In genomic region chr4:106688636-106689296, GRCm38 (mm10) we compare ENCODE assay signal across 22 mouse cellular contexts. TPM values are rescaled to one million over a fixed set of nuclear protein-coding genes. Genes with fewer than 3 reads are reported as not detected.
DNase-seq lines count a peak whose midpoint lies in the region; ATAC-seq lines count a peak whose summit lies in the region.
"Had no signal": no experiment of that assay in that cellular context is flagged by ENCODE, and none has a peak within 500 bp of the region (broad histone marks: within the 10 kb centered on the region; RNA-seq: fewer than 3 reads in every experiment).

No protein-coding gene starts in this region.

- H3K4me2 ChIP-seq in heart, embryonic 15.5 days = no peak overlapping the region
- no peak overlapping the region for H3K4me2 ChIP-seq in intestine, embryonic 15.5 days (replicated peaks)
- no peak overlapping the region for H3K4me2 ChIP-seq in liver, embryonic 15.5 days
- no peak overlapping the region for H3K4me2 ChIP-seq in forebrain, embryonic 11.5 days (ENCODE audit: low read depth, low read length, severe bottlenecking)
- H3K4me2 ChIP-seq: forebrain, embryonic 13.5 days; lung, embryonic 15.5 days had no signal

- no peak overlapping the region for H3K4me3 ChIP-seq in heart, embryonic 15.5 days
- no peak overlapping the region for H3K4me3 ChIP-seq in intestine, embryonic 15.5 days (replicated peaks)
- H3K4me3 ChIP-seq in liver, embryonic 15.5 days (replicated peaks) = no peak overlapping the region
- no peak overlapping the region for H3K4me3 ChIP-seq in forebrain, embryonic 11.5 days (ENCODE audit: low read depth, low read length)
- H3K4me3 ChIP-seq: forebrain, embryonic 13.5 days; lung, embryonic 15.5 days had no signal

- no peaks in the 10 kb centered on the region for H3K4me1 ChIP-seq in heart, embryonic 15.5 days (replicated peaks)
- 0 out of 2 replicates have a peak, but pooled peaks cover 5% of the 10 kb centered on the region for H3K4me1 ChIP-seq in intestine, embryonic 15.5 days (replicated peaks)
- H3K4me1 ChIP-seq in liver, embryonic 15.5 days (replicated peaks) = peaks cover 12% of the 10 kb centered on the region
- no peaks in the 10 kb centered on the region for H3K4me1 ChIP-seq in forebrain, embryonic 11.5 days (replicated peaks; ENCODE audit: control insufficient read depth, insufficient read depth, low read length)
- H3K4me1 ChIP-seq: forebrain, embryonic 13.5 days; lung, embryonic 15.5 days had no signal

- no peak for DNase-seq in heart, postnatal 36 days
- DNase-seq in c-Kit-positive CD71-positive TER-119-positive erythroid progenitor cells, embryonic 14.5 days (ENCODE audit: low spot score) = no peak
- DNase-seq in forebrain, embryonic 11.5 days (ENCODE audit: low spot score) = no peak
- no peak for DNase-seq in gastrocnemius, adult 8-10 months (ENCODE audit: low spot score in 2 of 2)
- DNase-seq: adrenal gland, adult 2 months; cerebellum, adult 2 months; kidney, postnatal 36 days; left cerebral cortex, postnatal 4 days; right cerebral cortex, postnatal 25 days; thymus, postnatal 36 days had no signal

- no peak overlapping the region for H3K9ac ChIP-seq in heart, embryonic 15.5 days
- H3K9ac ChIP-seq in intestine, embryonic 15.5 days = no peak overlapping the region
- no peak overlapping the region for H3K9ac ChIP-seq in liver, embryonic 15.5 days
- no peak overlapping the region for H3K9ac ChIP-seq in forebrain, embryonic 11.5 days (ENCODE audit: low read length)
- H3K9ac ChIP-seq: forebrain, embryonic 13.5 days; lung, embryonic 15.5 days had no signal

- H3K36me3 ChIP-seq in heart, embryonic 15.5 days = no peaks in the 10 kb centered on the region
- no peaks in the 10 kb centered on the region for H3K36me3 ChIP-seq in intestine, embryonic 15.5 days
- H3K36me3 ChIP-seq in liver, embryonic 15.5 days (replicated peaks) = no peaks in the 10 kb centered on the region
- H3K36me3 ChIP-seq in forebrain, embryonic 11.5 days (ENCODE audit: control insufficient read depth, insufficient read depth, low read length) = no peaks in the 10 kb centered on the region
- H3K36me3 ChIP-seq: G1E; lung, embryonic 15.5 days had no signal

- peak overlapping the region; percentile 46 for H3K27ac ChIP-seq in heart, embryonic 15.5 days
- 0 out of 2 replicates have a peak overlapping the region, but pooled peaks have one; percentile 7 for H3K27ac ChIP-seq in intestine, embryonic 15.5 days
- 0 out of 2 replicates have a peak overlapping the region, but pooled peaks have one; percentile 3 for H3K27ac ChIP-seq in liver, embryonic 15.5 days (replicated peaks)
- no peak overlapping the region for H3K27ac ChIP-seq in forebrain, embryonic 11.5 days (ENCODE audit: low read depth, low read length)
- H3K27ac ChIP-seq: forebrain, embryonic 13.5 days; lung, embryonic 15.5 days had no signal

- H3K27me3 ChIP-seq in heart, embryonic 15.5 days = no peaks in the 10 kb centered on the region
- no peaks in the 10 kb centered on the region for H3K27me3 ChIP-seq in intestine, embryonic 15.5 days (replicated peaks)
- H3K27me3 ChIP-seq in liver, embryonic 15.5 days = peaks cover 18% of the 10 kb centered on the region
- no peaks in the 10 kb centered on the region for H3K27me3 ChIP-seq in forebrain, embryonic 11.5 days (ENCODE audit: control insufficient read depth, insufficient read depth, low read length)
- H3K27me3 ChIP-seq: lung, embryonic 15.5 days had no signal

- ATAC-seq in heart, embryonic 15.5 days (replicated peaks; ENCODE audit: insufficient number of reproducible peaks, insufficient read depth, low FRiP score, low read depth) = peak; percentile 77
- 0 out of 2 replicates have a peak, but pooled peaks have one; percentile 18 for ATAC-seq in common myeloid progenitor, adult 5-6 weeks (replicated peaks; ENCODE audit: low read depth, poor library complexity, severe bottlenecking)
- peak; percentile 90 for ATAC-seq in intestine, embryonic 15.5 days
- peak; percentile 72 for ATAC-seq in liver, embryonic 15.5 days (ENCODE audit: insufficient read depth)
- ATAC-seq in forebrain, embryonic 11.5 days (replicated peaks; ENCODE audit: low FRiP score) = no peak
- ATAC-seq: forebrain, embryonic 13.5 days; hindbrain, embryonic 16.5 days; midbrain, embryonic 16.5 days had no signal

- no peaks in the 10 kb centered on the region for H3K9me3 ChIP-seq in heart, embryonic 15.5 days (replicated peaks)
- no peaks in the 10 kb centered on the region for H3K9me3 ChIP-seq in intestine, embryonic 15.5 days
- no peaks in the 10 kb centered on the region for H3K9me3 ChIP-seq in liver, embryonic 15.5 days (replicated peaks)
- H3K9me3 ChIP-seq in forebrain, embryonic 11.5 days (ENCODE audit: control insufficient read depth, low read length) = no peaks in the 10 kb centered on the region
- H3K9me3 ChIP-seq: forebrain, embryonic 13.5 days; G1E; lung, embryonic 15.5 days had no signal

- 29% methylated on average over 3 of the region's 3 CpGs for WGBS in heart, embryonic 15.5 days
- 27% methylated on average over 3 of the region's 3 CpGs for WGBS in intestine, embryonic 15.5 days
- 22% methylated on average over 3 of the region's 3 CpGs for WGBS in liver, embryonic 15.5 days (ENCODE audit: insufficient replicate concordance)
- WGBS in forebrain, embryonic 11.5 days = 57% methylated on average over 3 of the region's 3 CpGs

- intact Hi-C loops in heart, postnatal 36 days (cut with DNase I) = no loop called here

RNA-seq across cellular contexts. Expression of gene Ttc4, which starts 10.0 kb away (rescaled TPM):
- polyA plus RNA-seq in heart, embryonic 15.5 days (2015; fragmentation: Nextera tagmentation; extraction: Ambion mirVana) = 46.8 and 64.6 TPM in 2 replicates
- 10 to 100 TPM; 17.8 to 18.4 TPM for total RNA-seq in heart, postnatal 36 days (2021)
- 33.4 and 43.4 TPM in 2 replicates for total RNA-seq in common myeloid progenitor, adult 5-6 weeks (2017)
- 72.0 and 73.4 TPM in 2 replicates for polyA plus RNA-seq in intestine, embryonic 15.5 days (2015; fragmentation: Nextera tagmentation; extraction: Ambion mirVana)
- polyA plus RNA-seq in liver, embryonic 15.5 days (2015; fragmentation: Nextera tagmentation; extraction: Ambion mirVana) = 31.1 and 41.9 TPM in 2 replicates
- polyA plus RNA-seq in forebrain, embryonic 11.5 days (2014; fragmentation: Nextera tagmentation; extraction: Ambion mirVana) = 99.2 and 101 TPM in 2 replicates
- total RNA-seq in gastrocnemius, adult 8-10 months (2022) = 10 to 100 TPM; 21.9 to 28.7 (median 26.4) TPM

RNA-seq across cellular contexts. Expression of gene Pars2, which starts 37.9 kb away (rescaled TPM):
- 10.6 and 10.8 TPM in 2 replicates for polyA plus RNA-seq in heart, embryonic 15.5 days (2015; fragmentation: Nextera tagmentation; extraction: Ambion mirVana)
- total RNA-seq in heart, postnatal 36 days (2021) = 1 to 10 TPM; 3.2 to 5.6 TPM
- total RNA-seq in common myeloid progenitor, adult 5-6 weeks (2017) = 7.2 and 7.7 TPM in 2 replicates
- polyA plus RNA-seq in intestine, embryonic 15.5 days (2015; fragmentation: Nextera tagmentation; extraction: Ambion mirVana) = 14.5 and 15.0 TPM in 2 replicates
- polyA plus RNA-seq in liver, embryonic 15.5 days (2015; fragmentation: Nextera tagmentation; extraction: Ambion mirVana) = 4.8 and 5.2 TPM in 2 replicates
- 13.3 and 13.9 TPM in 2 replicates for polyA plus RNA-seq in forebrain, embryonic 11.5 days (2014; fragmentation: Nextera tagmentation; extraction: Ambion mirVana)
- total RNA-seq in gastrocnemius, adult 8-10 months (2022) = 1 to 10 TPM; 1.7 to 5.9 (median 3.7) TPM

RNA-seq across cellular contexts. Expression of gene Mroh7, which starts 42.0 kb away (rescaled TPM):
- 0.68 and 0.87 TPM in 2 replicates for polyA plus RNA-seq in heart, embryonic 15.5 days (2015; fragmentation: Nextera tagmentation; extraction: Ambion mirVana)
- under 1 TPM; 0.08 to 0.27 TPM for total RNA-seq in heart, postnatal 36 days (2021)
- not detected in 2 replicates for total RNA-seq in common myeloid progenitor, adult 5-6 weeks (2017)
- polyA plus RNA-seq in intestine, embryonic 15.5 days (2015; fragmentation: Nextera tagmentation; extraction: Ambion mirVana) = 0.16 and 0.38 TPM in 2 replicates
- 0.12 and 0.13 TPM in 2 replicates for polyA plus RNA-seq in liver, embryonic 15.5 days (2015; fragmentation: Nextera tagmentation; extraction: Ambion mirVana)
- polyA plus RNA-seq in forebrain, embryonic 11.5 days (2014; fragmentation: Nextera tagmentation; extraction: Ambion mirVana) = 0.11 TPM in 1 of 2 replicates, not detected in the other
- total RNA-seq in gastrocnemius, adult 8-10 months (2022) = under 1 TPM in 2 of 4 experiments, not detected in 2; 0.12 to 0.19 TPM
- polyA plus RNA-seq: G1E; neural tube, embryonic 11.5 days had no signal

RNA-seq across cellular contexts. Expression of gene Fam151a, which starts 44.9 kb away (rescaled TPM):
- polyA plus RNA-seq in heart, embryonic 15.5 days (2015; fragmentation: Nextera tagmentation; extraction: Ambion mirVana) = 0.31 and 0.36 TPM in 2 replicates
- total RNA-seq in heart, postnatal 36 days (2021) = under 1 TPM; 0.27 to 0.86 TPM
- total RNA-seq in common myeloid progenitor, adult 5-6 weeks (2017) = not detected in 2 replicates
- 1.2 and 1.3 TPM in 2 replicates for polyA plus RNA-seq in intestine, embryonic 15.5 days (2015; fragmentation: Nextera tagmentation; extraction: Ambion mirVana)
- not detected in 2 replicates for polyA plus RNA-seq in liver, embryonic 15.5 days (2015; fragmentation: Nextera tagmentation; extraction: Ambion mirVana)
- polyA plus RNA-seq in forebrain, embryonic 11.5 days (2014; fragmentation: Nextera tagmentation; extraction: Ambion mirVana) = not detected in 2 replicates
- not detected for total RNA-seq in gastrocnemius, adult 8-10 months (2022)
- total RNA-seq: G1E; gastrocnemius, postnatal 4 days; layer of hippocampus, postnatal 14 days; left cerebral cortex, postnatal 4 days had no signal
- polyA plus RNA-seq: adrenal gland, adult 2 months; cerebellum, adult 2 months; forebrain, embryonic 13.5 days; G1E; hindbrain, embryonic 16.5 days; midbrain, embryonic 16.5 days; neural tube, embryonic 11.5 days had no signal
